8 mouse cellular contexts compared by ENCODE assay signal in genomic region chr9:40873556-40874470, GRCm38 (mm10). TPM values are rescaled to one million over a fixed set of nuclear protein-coding genes. Genes with fewer than 3 reads are reported as not detected.
DNase-seq lines count a peak whose midpoint lies in the region; ATAC-seq and TF ChIP-seq lines count a peak whose summit lies in the region.

Gene Bsx (plus strand): TSS chr9:40874127.

- TF ChIP-seq CTCF in lung, embryonic 14.5 days (IDR thresholded peaks at IDR 0.05; ENCODE audit: low read depth), result no peak
- no peak for TF ChIP-seq CTCF in lung, adult 2 months (IDR thresholded peaks at IDR 0.05; ENCODE audit: insufficient read depth, low read length)

- H3K4me2 ChIP-seq in lung, embryonic 14.5 days, result peak within 1 kb of the TSS; percentile 50
- H3K4me2 ChIP-seq in heart, embryonic 16.5 days (ENCODE audit: low read depth, low read length), result peak within 1 kb of the TSS; percentile 53
- peak within 1 kb of the TSS; percentile 34 for H3K4me2 ChIP-seq in midbrain, embryonic 12.5 days (replicated peaks)

- no peaks in the 10 kb centered on the region for H3K36me3 ChIP-seq in lung, embryonic 14.5 days (ENCODE audit: insufficient read depth)
- H3K36me3 ChIP-seq in heart, embryonic 16.5 days (ENCODE audit: control insufficient read depth, insufficient read depth), result no peaks in the 10 kb centered on the region
- H3K36me3 ChIP-seq in midbrain, embryonic 12.5 days, result no peaks in the 10 kb centered on the region

- H3K4me1 ChIP-seq in lung, embryonic 14.5 days (ENCODE audit: insufficient read depth), result no peaks in the 10 kb centered on the region
- H3K4me1 ChIP-seq in lung, adult 2 months (ENCODE audit: control insufficient read depth, insufficient read depth, low read length), result peaks cover 3% of the 10 kb centered on the region; the same call in 1 of the 2 replicates
- H3K4me1 ChIP-seq in heart, embryonic 16.5 days (ENCODE audit: control insufficient read depth, insufficient read depth, low read length), result 0 out of 2 replicates have a peak, but pooled peaks cover 7% of the 10 kb centered on the region
- H3K4me1 ChIP-seq in midbrain, embryonic 12.5 days, result peaks cover 32% of the 10 kb centered on the region

- no peak for TF ChIP-seq POLR2A in lung, adult 2 months (IDR thresholded peaks at IDR 0.05; ENCODE audit: borderline replicate concordance, extremely low read depth, low read depth, low read length)

- no peak within 1 kb of the TSS for H3K27ac ChIP-seq in lung, embryonic 14.5 days (ENCODE audit: low read depth)
- H3K27ac ChIP-seq in heart, embryonic 16.5 days (ENCODE audit: low read length), result no peak within 1 kb of the TSS
- no peak within 1 kb of the TSS for H3K27ac ChIP-seq in midbrain, embryonic 12.5 days (replicated peaks)

- peaks cover 90% of the 10 kb centered on the region for H3K27me3 ChIP-seq in lung, embryonic 14.5 days (ENCODE audit: insufficient read depth, low read length)
- H3K27me3 ChIP-seq in heart, embryonic 16.5 days (ENCODE audit: control insufficient read depth, insufficient read depth, low read length), result peaks cover 92% of the 10 kb centered on the region
- peaks cover 95% of the 10 kb centered on the region for H3K27me3 ChIP-seq in midbrain, embryonic 12.5 days

- H3K9ac ChIP-seq in lung, embryonic 14.5 days, result no peak within 1 kb of the TSS
- no peak within 1 kb of the TSS for H3K9ac ChIP-seq in heart, embryonic 16.5 days (ENCODE audit: low read length)
- H3K9ac ChIP-seq in midbrain, embryonic 12.5 days (replicated peaks), result no peak within 1 kb of the TSS

- H3K9me3 ChIP-seq in lung, embryonic 14.5 days (ENCODE audit: low read depth, low read length), result no peaks in the 10 kb centered on the region
- no peaks in the 10 kb centered on the region for H3K9me3 ChIP-seq in heart, embryonic 16.5 days (replicated peaks; ENCODE audit: control insufficient read depth, low read length)
- no peaks in the 10 kb centered on the region for H3K9me3 ChIP-seq in midbrain, embryonic 12.5 days

- H3K4me3 ChIP-seq in lung, embryonic 14.5 days (ENCODE audit: low read depth, low read length), result peak within 1 kb of the TSS; percentile 7; the same call in 1 of the 2 replicates
- H3K4me3 ChIP-seq in lung, adult 2 months (replicated peaks; ENCODE audit: extremely low read depth, low read depth, low read length), result no peak within 1 kb of the TSS
- H3K4me3 ChIP-seq in heart, embryonic 16.5 days (ENCODE audit: low read length), result peak within 1 kb of the TSS; percentile 33
- H3K4me3 ChIP-seq in midbrain, embryonic 12.5 days, result peak within 1 kb of the TSS; percentile 19; the same call in 1 of the 2 replicates

- 2% methylated on average over 32 of the region's 32 CpGs for WGBS in lung, embryonic 14.5 days
- WGBS in lung, adult 2 months, result 4% methylated on average over 32 of the region's 32 CpGs
- 4% methylated on average over 32 of the region's 32 CpGs for WGBS in heart, embryonic 16.5 days
- WGBS in midbrain, embryonic 12.5 days, result 2% methylated on average over 32 of the region's 32 CpGs

- DNase-seq in lung, embryonic 14.5 days, result peak; percentile 89
- DNase-seq in lung, adult 2 months, result no peak
- peak; percentile 78 for DNase-seq in kidney, postnatal 14 days
- DNase-seq in thymus, postnatal 36 days, result peak; percentile 17 to 19
- no peak for DNase-seq in urinary bladder, adult 18-20 months (ENCODE audit: low spot score in 2 of 2)

- peak; percentile 96 for ATAC-seq in lung, embryonic 14.5 days (ENCODE audit: insufficient read depth)
- peak; percentile 77 for ATAC-seq in common myeloid progenitor, adult 5-6 weeks (replicated peaks; ENCODE audit: low read depth, poor library complexity, severe bottlenecking)
- ATAC-seq in heart, embryonic 16.5 days (replicated peaks; ENCODE audit: extremely low read depth, insufficient read depth, low FRiP score), result peak; percentile 78
- ATAC-seq in midbrain, embryonic 12.5 days (ENCODE audit: low FRiP score, low read depth), result peak; percentile 75

RNA-seq across cellular contexts. Expression of gene Bsx, which starts in this region (rescaled TPM):
- polyA plus RNA-seq in lung, embryonic 14.5 days (2014; fragmentation: Nextera tagmentation; extraction: Ambion mirVana), result not detected in 2 replicates
- 0.04 and 0.05 TPM in 2 replicates for polyA plus RNA-seq in lung, adult 2 months (2012; rRNA removed)
- total RNA-seq in common myeloid progenitor, adult 5-6 weeks (2017), result not detected in 2 replicates
- polyA plus RNA-seq in heart, embryonic 16.5 days (2015; fragmentation: Nextera tagmentation; extraction: Ambion mirVana), result not detected in 2 replicates
- polyA plus RNA-seq in midbrain, embryonic 12.5 days (2016; fragmentation: Nextera tagmentation; extraction: Ambion mirVana), result 1.2 and 3.5 TPM in 2 replicates

Comparison
In these comparisons a context has a peak if more than half of its experiments do, and no peak if none do; other contexts are left out.
1. Peak in DNase-seq, ATAC-seq, H3K4me3 ChIP-seq and H3K4me2 ChIP-seq in lung, embryonic 14.5 days; RNA of the gene not detected or under 1 TPM.
2. Peak in ATAC-seq in common myeloid progenitor, adult 5-6 weeks; RNA of the gene not detected or under 1 TPM.
3. Peak in ATAC-seq, H3K4me3 ChIP-seq and H3K4me2 ChIP-seq in heart, embryonic 16.5 days; RNA of the gene not detected or under 1 TPM.
4. DNase-seq: peak in kidney, postnatal 14 days (single experiment) and thymus, postnatal 36 days (2 of 2); none in lung, adult 2 months (single experiment) and urinary bladder, adult 18-20 months (0 of 2).
5. Peak in every context shown above with its lines, with median percentiles within 50 percentile points of each other: ATAC-seq and H3K4me2 ChIP-seq.